Mouse (Mus musculus) adrenal gland, postnatal 4 days (tissue): Measurements from ENCODE around the gene Plekhj1. TPM values are rescaled to one million over a fixed set of nuclear protein-coding genes. Genes with fewer than 3 reads are reported as not detected.
"Not testable (repeated sequence)": the region's sequence is repeated elsewhere in the genome, so short reads cannot be mapped to it uniquely, and the experiment has no call there.

Experiments used
- DNase-seq, 2 experiments: peaks; one replicate each; pipeline ENCODE4 v3.0.0; 2021 to 2022; ENCODE audit warnings: low spot score in 2 of 2, mixed read lengths in 2 of 2
- total RNA-seq, 2 experiments: library from RNA; stranded (reverse); gene quantifications; 2 replicates each; pipeline ENCODE4 v1.2.3; 2021

Plekhj1 gene
- total RNA-seq, 2 experiments from 2014 or later = 93.7 to 105 TPM

DNA sequence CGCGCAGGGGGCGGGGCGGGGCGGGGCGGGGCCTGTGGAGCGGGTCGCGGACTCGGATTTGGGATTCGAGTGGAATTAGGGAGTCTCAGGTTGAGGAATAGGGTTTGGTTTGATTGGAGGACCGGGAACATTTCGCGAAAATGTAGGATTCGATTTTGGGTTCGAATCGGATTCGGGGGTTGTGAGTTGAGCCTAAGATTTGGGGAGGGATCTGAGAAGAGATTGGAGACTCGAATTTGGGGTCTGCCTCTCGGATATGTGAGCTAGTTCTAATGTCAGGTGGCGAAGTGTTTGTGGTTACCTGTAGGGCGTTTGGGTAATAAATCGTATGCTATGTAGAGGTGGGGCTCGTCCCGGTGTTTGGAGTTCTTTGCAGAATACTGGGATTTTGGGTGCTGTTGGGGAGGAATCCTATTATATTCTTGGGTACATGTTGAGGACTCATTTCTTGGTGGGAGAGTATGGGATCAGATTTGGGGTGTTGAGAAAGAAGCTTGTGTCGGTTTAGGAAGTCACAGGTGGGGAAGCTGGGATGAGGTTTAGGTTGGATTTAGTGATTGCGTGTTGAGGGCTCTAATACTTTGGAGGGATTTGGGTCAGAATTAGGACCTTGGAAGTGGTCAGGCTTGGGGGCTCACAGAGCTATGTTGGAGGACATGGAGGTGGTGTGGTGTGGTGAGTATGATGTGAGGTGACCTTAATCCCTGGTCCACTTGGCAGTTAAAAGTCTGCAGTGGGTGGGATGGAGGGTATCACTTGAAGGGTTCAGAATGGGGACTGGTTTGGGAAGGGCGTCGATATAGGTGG is 28.8 kb upstream of the Plekhj1 start:
- DNase-seq = no peak

DNA sequence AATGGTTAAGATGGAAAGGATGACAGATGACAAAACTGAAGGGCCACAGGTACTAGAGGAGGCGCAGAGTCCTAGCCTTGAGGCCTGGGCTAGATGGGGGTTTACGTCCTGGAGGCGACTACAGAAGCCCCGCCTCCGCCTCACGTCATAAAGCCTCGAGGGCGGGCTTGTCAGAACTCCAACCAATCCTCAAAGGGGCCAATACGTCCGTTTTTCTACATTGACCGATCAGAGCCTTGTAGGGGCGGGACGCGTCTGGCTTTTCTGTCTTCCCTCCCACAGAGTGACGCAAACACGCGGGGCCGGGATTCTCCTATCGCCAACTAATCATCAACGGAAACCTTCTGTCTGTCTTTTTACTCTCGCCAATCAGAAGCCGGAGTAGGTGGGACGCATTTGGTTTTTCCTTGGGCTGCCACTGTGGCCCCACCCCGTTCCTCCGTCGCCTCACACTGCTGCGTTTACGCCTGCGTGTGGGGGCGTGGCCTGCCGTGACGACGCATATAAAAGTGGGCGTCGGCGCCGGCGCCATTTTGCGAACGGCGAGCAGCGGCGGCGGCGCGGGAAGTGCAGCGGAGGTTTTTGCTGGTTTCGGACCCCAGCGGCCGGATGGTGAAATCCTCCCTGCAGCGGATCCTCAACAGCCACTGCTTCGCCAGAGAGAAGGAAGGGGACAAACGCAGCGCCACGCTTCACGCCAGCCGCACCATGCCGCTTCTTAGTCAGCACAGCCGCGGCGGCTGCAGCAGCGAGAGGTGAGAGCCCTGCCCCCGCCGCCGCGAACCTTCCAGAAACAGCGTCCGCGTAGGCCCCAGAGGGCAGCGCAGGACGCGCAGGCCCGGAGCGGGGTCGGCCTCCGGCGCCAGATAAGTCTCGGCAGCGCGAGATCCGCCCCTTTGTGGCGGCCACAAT is 28.0 kb upstream of the Plekhj1 start, which contains the start of gene Oaz1:
Oaz1 (plus strand) TSS at position 506 of the 912 bp plus-strand sequence.
- peak; percentile 95 to 96 for DNase-seq

- DNase-seq = no peak
These were observed 26.4 kb upstream of the Plekhj1 start for GRCm38 (mm10) chr10:80824827-80825226.

GRCm38 (mm10) chr10:80823847-80824643 is 25.6 kb upstream of the Plekhj1 start:
- DNase-seq = no peak

- DNase-seq = no peak
These were observed 24.9 kb upstream of the Plekhj1 start for GRCm38 (mm10) chr10:80823316-80823715.

- no peak for DNase-seq
These were observed 24.1 kb upstream of the Plekhj1 start for GRCm38 (mm10) chr10:80822528-80822927.

GRCm38 (mm10) chr10:80821991-80822390 is 23.6 kb upstream of the Plekhj1 start:
- DNase-seq = no peak

- DNase-seq = no peak
These were observed 21.0 kb upstream of the Plekhj1 start for GRCm38 (mm10) chr10:80819406-80819805.

DNA sequence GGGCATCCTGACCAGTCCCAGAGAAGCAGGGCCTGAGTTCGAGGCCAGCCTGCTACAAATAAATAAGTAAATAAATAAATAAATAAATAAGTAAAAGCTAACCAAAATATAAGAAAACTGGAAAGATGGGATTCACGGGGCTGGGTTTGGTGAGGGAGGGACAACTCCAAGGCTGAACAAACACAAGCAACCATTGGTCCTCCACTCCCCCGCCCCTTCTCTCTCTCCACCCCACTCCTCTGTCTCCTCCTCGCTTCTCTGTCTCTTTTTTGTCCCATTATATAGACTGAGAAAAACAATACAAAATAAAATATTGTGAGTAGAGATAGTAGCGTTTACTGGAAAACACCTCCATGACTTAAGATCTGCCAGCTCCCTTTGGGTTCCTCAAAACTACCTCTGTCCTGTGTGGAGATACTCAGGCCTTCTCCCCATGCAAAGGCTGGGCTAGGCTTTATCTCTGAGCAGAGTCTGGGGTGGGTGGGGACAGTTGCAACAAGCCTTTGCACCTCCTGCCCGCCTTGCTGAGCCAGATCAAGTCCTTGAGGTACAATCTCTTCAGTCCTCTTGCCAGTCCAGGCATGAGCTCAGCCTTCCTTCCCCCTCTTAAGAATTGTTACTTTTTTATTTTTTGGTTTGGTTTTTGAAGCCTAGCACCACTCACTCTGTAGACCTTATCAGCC is 20.3 kb upstream of the Plekhj1 start:
- DNase-seq = no peak

- DNase-seq = not testable (repeated sequence)
These were observed 19.5 kb upstream of the Plekhj1 start for GRCm38 (mm10) chr10:80817955-80818354.

DNA sequence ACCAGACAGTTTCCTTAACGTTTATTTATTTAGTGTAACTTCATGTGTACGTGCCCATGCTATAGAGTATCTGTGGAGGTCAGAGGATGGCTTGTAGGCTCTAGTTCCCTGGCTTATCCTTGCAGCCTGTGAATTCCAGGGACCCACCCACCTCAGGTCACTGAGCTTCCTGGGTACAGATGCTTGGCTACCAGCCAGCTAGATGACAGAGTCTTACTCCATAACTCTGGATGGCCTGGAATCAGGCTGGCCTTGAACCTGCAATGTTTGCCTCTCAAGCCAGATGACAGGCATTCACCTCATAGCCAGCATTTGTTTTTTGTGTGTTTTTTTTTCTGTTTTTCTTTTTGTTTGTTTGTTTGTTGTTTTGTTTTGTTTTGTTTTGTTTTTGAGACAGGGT is 18.7 kb upstream of the Plekhj1 start:
- DNase-seq = no peak

- not testable (repeated sequence) for DNase-seq
These were observed 17.9 kb upstream of the Plekhj1 start for GRCm38 (mm10) chr10:80816303-80816702.

GRCm38 (mm10) chr10:80814800-80815199 is 16.4 kb upstream of the Plekhj1 start:
- no peak for DNase-seq

DNA sequence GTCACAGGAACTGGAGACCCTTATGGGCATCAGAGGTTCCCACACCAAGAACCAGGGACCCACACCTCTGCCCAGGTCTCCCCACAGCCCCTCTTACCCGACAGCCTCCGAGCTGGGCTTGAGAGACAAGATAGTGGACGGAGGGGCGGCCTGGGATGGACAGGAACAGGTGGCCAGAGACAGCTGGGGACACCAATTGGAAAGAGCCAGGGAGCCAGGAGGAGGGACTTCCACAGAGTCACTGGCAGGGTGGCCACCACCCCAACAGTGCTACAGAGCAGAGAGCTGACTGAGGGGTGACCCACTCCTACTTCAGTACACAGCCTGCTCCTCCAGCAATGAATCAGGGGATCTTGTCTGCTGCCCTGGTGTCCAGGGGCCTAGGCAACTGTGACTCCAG is 14.9 kb upstream of the Plekhj1 start, which contains the start of gene Jsrp1:
Jsrp1 (minus strand) TSS at position 133 of the 400 bp plus-strand sequence.
- no peak for DNase-seq

GRCm38 (mm10) chr10:80812391-80813041 is 14.1 kb upstream of the Plekhj1 start:
- no peak for DNase-seq

GRCm38 (mm10) chr10:80810084-80810483 is 11.7 kb upstream of the Plekhj1 start:
- no peak for DNase-seq

DNA sequence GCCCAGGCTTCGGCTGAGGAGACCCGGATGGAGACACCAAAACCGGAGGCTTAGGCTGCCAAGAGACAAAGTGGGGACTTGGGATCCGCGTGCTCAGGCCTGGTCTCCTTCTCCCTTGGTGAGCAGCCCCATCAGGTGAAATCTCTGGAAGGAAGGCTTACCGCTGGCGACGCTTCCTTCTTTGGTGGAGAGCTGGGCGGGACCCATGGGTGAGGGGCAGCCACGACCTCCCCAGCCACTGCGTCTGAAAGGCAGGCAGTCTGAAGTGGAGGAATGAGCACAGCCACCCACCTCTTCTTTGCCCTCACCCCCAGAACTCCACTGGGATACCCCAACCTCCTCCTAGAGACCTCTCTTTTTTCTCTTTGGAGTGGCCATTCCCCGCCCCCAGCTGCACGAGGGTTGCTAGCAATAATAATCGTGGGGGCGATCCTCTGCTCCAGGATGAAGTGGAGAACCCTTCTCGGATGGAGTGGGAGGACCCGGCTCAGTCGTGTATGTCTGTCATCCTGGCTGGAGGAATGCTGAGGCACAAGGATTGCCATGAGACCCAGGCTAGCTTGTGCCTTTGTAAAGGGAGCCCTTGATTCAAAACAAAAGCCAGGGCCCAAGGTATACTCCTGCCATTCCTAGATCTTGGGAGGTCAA is 10.7 kb upstream of the Plekhj1 start:
- no peak for DNase-seq

DNA sequence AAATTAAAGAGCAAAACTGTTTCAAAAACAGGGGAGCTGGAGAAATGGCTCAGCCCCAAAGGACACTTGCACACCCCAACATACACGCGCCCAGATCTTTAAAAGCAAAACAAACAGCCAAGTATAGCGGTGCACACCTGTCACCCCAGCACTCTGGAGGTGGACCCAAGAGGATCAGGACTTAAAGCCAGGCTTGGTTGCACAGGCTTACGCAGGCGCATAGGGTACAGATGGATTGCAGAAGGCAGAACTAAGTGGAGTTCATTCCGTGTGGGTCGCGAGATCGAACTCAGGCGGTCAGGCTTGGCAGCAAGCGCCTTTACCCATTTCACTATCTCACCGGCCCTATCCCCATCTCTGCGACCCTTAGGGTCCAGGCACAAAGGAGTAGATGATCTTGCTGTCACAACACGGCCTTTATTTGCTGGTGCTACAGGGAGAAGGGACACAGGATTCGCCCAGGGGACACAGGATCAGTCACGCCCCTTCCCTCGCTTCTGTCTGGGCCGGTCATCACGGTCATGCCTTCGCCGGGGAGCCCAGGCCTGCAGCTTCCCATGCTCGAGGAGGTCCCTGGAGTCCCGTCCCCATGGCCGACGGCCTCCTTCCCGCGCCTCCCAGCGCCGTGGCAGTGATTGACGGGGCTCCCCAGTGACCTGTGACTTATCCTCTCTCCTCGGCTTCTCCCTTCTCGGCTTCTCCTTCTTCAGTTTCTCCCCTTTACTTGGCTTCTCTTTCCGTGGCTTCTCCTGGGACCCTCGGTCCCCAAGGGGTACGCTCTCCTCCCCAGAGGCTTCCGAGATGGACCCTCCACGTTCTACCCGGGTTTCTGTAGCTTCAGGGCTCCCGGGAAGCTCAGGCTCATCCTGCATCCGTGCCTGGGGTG is 9.9 kb upstream of the Plekhj1 start:
- DNase-seq = no peak
